Mouse (Mus musculus): Measurements from ENCODE around the gene Ddx46. TPM values are rescaled to one million over a fixed set of nuclear protein-coding genes. Genes with fewer than 3 reads are reported as not detected.

Gene Ddx46
- polyA plus RNA-seq (2016; fragmentation: Nextera tagmentation; extraction: Ambion mirVana): 45.1 and 45.3 TPM in 2 replicates

- H3K4me3 ChIP-seq (replicated peaks): peak within 1 kb of the TSS; percentile 99
- peak; percentile 63; the same call in 1 of the 2 replicates for ATAC-seq (ENCODE audit: insufficient number of reproducible peaks, insufficient read depth, low FRiP score, low TSS enrichment, low read depth)
- H3K4me2 ChIP-seq: peak within 1 kb of the TSS; percentile 87
- H3K9ac ChIP-seq (replicated peaks): peak within 1 kb of the TSS; percentile 84
- WGBS: 6% methylated on average over 30 of the region's 30 CpGs
- peaks cover 14% of the 10 kb centered on the region for H3K4me1 ChIP-seq (replicated peaks)
- H3K36me3 ChIP-seq: peaks cover 57% of the 10 kb centered on the region
- no peaks in the 10 kb centered on the region for H3K27me3 ChIP-seq
- H3K27ac ChIP-seq: 0 out of 2 replicates have a peak within 1 kb of the TSS, but pooled peaks have one; percentile 56
- H3K9me3 ChIP-seq: no peaks in the 10 kb centered on the region
Measured at GRCm38 (mm10) chr13:55634639-55635127, at the start of gene Ddx46. Ddx46 (plus strand) TSS chr13:55635027.

GRCm38 (mm10) chr13:55591961-55592490 lies 42.8 kb upstream of the Ddx46 start:
- Histone ChIP-seq H3K4me1 (replicated peaks) (peaks cover 12% of the 10 kb centered on the region), H3K9me3 (no peaks in the 10 kb centered on the region), H3K4me3 (replicated peaks) (no peak overlapping the region), H3K27me3 (no peaks in the 10 kb centered on the region; the same call in 1 of the 2 replicates), H3K27ac (no peak overlapping the region), H3K36me3 (peaks cover 28% of the 10 kb centered on the region), H3K4me2 (peak overlapping the region; percentile 76; the same call in 1 of the 2 replicates), H3K9ac (replicated peaks) (no peak overlapping the region)
- WGBS: 67% methylated on average over 4 of the region's 4 CpGs
- ATAC-seq (ENCODE audit: insufficient number of reproducible peaks, insufficient read depth, low FRiP score, low TSS enrichment, low read depth): peak; percentile 28; the same call in 1 of the 2 replicates

- H3K27me3 ChIP-seq: no peaks in the 10 kb centered on the region; the same call in 1 of the 2 replicates
- peaks cover 12% of the 10 kb centered on the region for H3K4me1 ChIP-seq (replicated peaks)
- peak overlapping the region; percentile 81 for H3K4me3 ChIP-seq (replicated peaks)
- ATAC-seq (ENCODE audit: insufficient number of reproducible peaks, insufficient read depth, low FRiP score, low TSS enrichment, low read depth): peak; percentile 96
- no peaks in the 10 kb centered on the region for H3K9me3 ChIP-seq
- H3K4me2 ChIP-seq: peak overlapping the region; percentile 76
- H3K27ac ChIP-seq: peak overlapping the region; percentile 53
- H3K36me3 ChIP-seq: peaks cover 35% of the 10 kb centered on the region
- WGBS: 5% methylated on average over 29 of the region's 29 CpGs
- peak overlapping the region; percentile 88 for H3K9ac ChIP-seq (replicated peaks)
Measured at GRCm38 (mm10) chr13:55592512-55593253, 42.1 kb upstream of the Ddx46 start.

- Histone ChIP-seq H3K27me3 (no peaks in the 10 kb centered on the region; the same call in 1 of the 2 replicates), H3K9me3 (no peaks in the 10 kb centered on the region), H3K4me2 (peak overlapping the region; percentile 76), H3K36me3 (peaks cover 41% of the 10 kb centered on the region), H3K9ac (replicated peaks) (peak overlapping the region; percentile 88), H3K4me1 (replicated peaks) (peaks cover 12% of the 10 kb centered on the region), H3K27ac (peak overlapping the region; percentile 53), H3K4me3 (replicated peaks) (peak overlapping the region; percentile 81)
- under 1% methylated on average over 31 of the region's 31 CpGs for WGBS
- peak; percentile 61 for ATAC-seq (ENCODE audit: insufficient number of reproducible peaks, insufficient read depth, low FRiP score, low TSS enrichment, low read depth)
Measured at GRCm38 (mm10) chr13:55593254-55593747, 41.5 kb upstream of the Ddx46 start.

- Histone ChIP-seq H3K9me3 (no peaks in the 10 kb centered on the region), H3K4me3 (replicated peaks) (no peak overlapping the region), H3K36me3 (peaks cover 44% of the 10 kb centered on the region), H3K9ac (replicated peaks) (no peak overlapping the region), H3K27me3 (no peaks in the 10 kb centered on the region; the same call in 1 of the 2 replicates), H3K4me1 (replicated peaks) (peaks cover 12% of the 10 kb centered on the region), H3K4me2 (no peak overlapping the region), H3K27ac (no peak overlapping the region)
- ATAC-seq (ENCODE audit: insufficient number of reproducible peaks, insufficient read depth, low FRiP score, low TSS enrichment, low read depth): no peak
- 91% methylated on average over 12 of the region's 12 CpGs for WGBS
Measured at GRCm38 (mm10) chr13:55595375-55595774, 39.5 kb upstream of the Ddx46 start.

- 97% methylated on average over 12 of the region's 12 CpGs for WGBS
- Histone ChIP-seq H3K36me3 (peaks cover 44% of the 10 kb centered on the region), H3K9ac (replicated peaks) (no peak overlapping the region), H3K4me3 (replicated peaks) (no peak overlapping the region), H3K4me2 (no peak overlapping the region), H3K9me3 (no peaks in the 10 kb centered on the region), H3K27me3 (no peaks in the 10 kb centered on the region; the same call in 1 of the 2 replicates), H3K27ac (no peak overlapping the region), H3K4me1 (replicated peaks) (peaks cover 18% of the 10 kb centered on the region)
- no peak for ATAC-seq (ENCODE audit: insufficient number of reproducible peaks, insufficient read depth, low FRiP score, low TSS enrichment, low read depth)
Measured at GRCm38 (mm10) chr13:55596802-55597201, 38.0 kb upstream of the Ddx46 start.

- WGBS: 10% methylated on average over 51 of the region's 51 CpGs
- H3K36me3 ChIP-seq: peaks cover 50% of the 10 kb centered on the region
Measured at GRCm38 (mm10) chr13:55599566-55600540, 35.0 kb upstream of the Ddx46 start, which contains the start of gene B4galt7. B4galt7 (plus strand) TSS chr13:55599896.

GRCm38 (mm10) chr13:55600657-55601056 lies 34.2 kb upstream of the Ddx46 start:
- no peak overlapping the region for H3K27ac ChIP-seq
- peak overlapping the region; percentile 60 for H3K4me2 ChIP-seq
- H3K4me1 ChIP-seq (replicated peaks): peaks cover 6% of the 10 kb centered on the region
- WGBS: 26% methylated on average over 9 of the region's 9 CpGs
- ATAC-seq (ENCODE audit: insufficient number of reproducible peaks, insufficient read depth, low FRiP score, low TSS enrichment, low read depth): no peak
- H3K4me3 ChIP-seq (replicated peaks): peak overlapping the region; percentile 86
- peak overlapping the region; percentile 88 for H3K9ac ChIP-seq (replicated peaks)
- H3K9me3 ChIP-seq: no peaks in the 10 kb centered on the region
- peaks cover 47% of the 10 kb centered on the region for H3K36me3 ChIP-seq
- H3K27me3 ChIP-seq: no peaks in the 10 kb centered on the region

More at GRCm38 (mm10) chr13:55599566-55600540, 35.0 kb upstream of the Ddx46 start, which contains the start of gene B4galt7:
- no peaks in the 10 kb centered on the region for H3K27me3 ChIP-seq
- H3K4me2 ChIP-seq: peak within 1 kb of the TSS; percentile 60
- H3K4me3 ChIP-seq (replicated peaks): peak within 1 kb of the TSS; percentile 86
- peak within 1 kb of the TSS; percentile 88 for H3K9ac ChIP-seq (replicated peaks)
- peaks cover 6% of the 10 kb centered on the region for H3K4me1 ChIP-seq (replicated peaks)
- peak; percentile 83 for ATAC-seq (ENCODE audit: insufficient number of reproducible peaks, insufficient read depth, low FRiP score, low TSS enrichment, low read depth)
- H3K9me3 ChIP-seq: no peaks in the 10 kb centered on the region
- H3K27ac ChIP-seq: 0 out of 2 replicates have a peak within 1 kb of the TSS, but pooled peaks have one; percentile 31

GRCm38 (mm10) chr13:55601611-55602010 lies 33.2 kb upstream of the Ddx46 start:
- Histone ChIP-seq H3K27ac (no peak overlapping the region), H3K9me3 (no peaks in the 10 kb centered on the region), H3K4me1 (replicated peaks) (peaks cover 6% of the 10 kb centered on the region), H3K4me2 (no peak overlapping the region), H3K4me3 (replicated peaks) (no peak overlapping the region), H3K9ac (replicated peaks) (no peak overlapping the region), H3K27me3 (no peaks in the 10 kb centered on the region), H3K36me3 (peaks cover 47% of the 10 kb centered on the region)
- 12% methylated on average over 3 of the region's 3 CpGs for WGBS
- ATAC-seq (ENCODE audit: insufficient number of reproducible peaks, insufficient read depth, low FRiP score, low TSS enrichment, low read depth): no peak

- Histone ChIP-seq H3K4me3 (replicated peaks) (no peak overlapping the region), H3K9ac (replicated peaks) (no peak overlapping the region), H3K9me3 (no peaks in the 10 kb centered on the region), H3K4me1 (replicated peaks) (peaks cover 6% of the 10 kb centered on the region), H3K27ac (no peak overlapping the region), H3K4me2 (no peak overlapping the region), H3K27me3 (no peaks in the 10 kb centered on the region), H3K36me3 (peaks cover 56% of the 10 kb centered on the region)
- WGBS: 94% methylated on average over 3 of the region's 3 CpGs
- ATAC-seq (ENCODE audit: insufficient number of reproducible peaks, insufficient read depth, low FRiP score, low TSS enrichment, low read depth): no peak
Measured at GRCm38 (mm10) chr13:55604606-55605005, 30.2 kb upstream of the Ddx46 start.
